Mouse (Mus musculus) hindlimb bud, embryonic 11.5 days (tissue): ENCODE measurements around the gene Lcp1.

ENCODE experiments used
- DNase-seq: peaks from one replicate; pipeline ENCODE4 v3.0.0-alpha.2; 2012; ENCODE audit warnings: low read depth, low spot score; ENCODE audit errors: extremely low spot score

Gene Lcp1

GRCm38 (mm10) chr14:75205363-75206051, 74.6 kb downstream of the Lcp1 start:
- DNase-seq = no peak

DNA sequence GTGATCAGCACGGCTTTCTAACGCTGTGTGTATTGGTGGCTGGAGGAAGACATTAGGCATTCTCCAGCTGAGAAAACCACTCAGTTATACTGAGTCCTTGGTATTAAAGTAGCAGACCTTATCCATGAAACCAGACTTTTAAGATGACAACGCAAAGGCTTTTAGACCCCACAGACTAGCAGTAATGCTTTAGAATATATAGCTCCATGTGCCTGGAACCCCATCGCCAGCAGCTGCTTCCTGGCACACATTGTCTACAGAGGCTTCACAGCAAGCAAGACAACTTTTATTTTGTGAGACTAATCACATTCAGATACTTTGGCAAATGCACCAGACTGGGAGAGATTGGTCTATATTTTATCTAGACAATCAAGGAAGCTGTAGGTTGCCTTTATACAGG, 75.4 kb downstream of the Lcp1 start:
- DNase-seq = no peak

DNA sequence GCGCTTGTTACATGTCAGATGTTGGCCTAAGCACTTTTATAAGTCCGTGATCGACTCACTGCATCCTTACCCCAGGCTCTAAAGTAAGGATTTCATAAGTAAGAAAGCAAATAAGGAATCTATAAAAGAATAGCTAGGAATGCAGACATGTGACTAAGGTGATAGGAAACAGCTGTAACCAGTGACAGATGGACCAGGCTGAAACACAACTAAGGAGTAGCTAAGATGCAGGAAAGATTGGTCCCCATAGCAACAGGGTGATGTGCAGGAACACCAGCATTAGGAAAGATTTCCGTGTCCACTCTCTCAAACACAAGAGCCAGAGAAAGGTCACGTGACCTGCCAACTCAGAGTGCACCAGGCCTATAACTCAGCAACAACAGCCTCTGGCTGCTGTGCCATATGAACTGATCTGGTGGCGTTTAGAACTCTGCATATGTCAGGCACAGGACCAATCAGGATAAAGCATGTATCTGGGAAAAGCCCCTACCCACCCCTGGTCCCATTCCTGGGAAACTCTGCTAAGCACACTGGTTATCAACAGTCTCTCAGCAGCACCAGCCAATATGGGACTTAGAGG, 77.8 kb downstream of the Lcp1 start:
- no peak for DNase-seq

DNA sequence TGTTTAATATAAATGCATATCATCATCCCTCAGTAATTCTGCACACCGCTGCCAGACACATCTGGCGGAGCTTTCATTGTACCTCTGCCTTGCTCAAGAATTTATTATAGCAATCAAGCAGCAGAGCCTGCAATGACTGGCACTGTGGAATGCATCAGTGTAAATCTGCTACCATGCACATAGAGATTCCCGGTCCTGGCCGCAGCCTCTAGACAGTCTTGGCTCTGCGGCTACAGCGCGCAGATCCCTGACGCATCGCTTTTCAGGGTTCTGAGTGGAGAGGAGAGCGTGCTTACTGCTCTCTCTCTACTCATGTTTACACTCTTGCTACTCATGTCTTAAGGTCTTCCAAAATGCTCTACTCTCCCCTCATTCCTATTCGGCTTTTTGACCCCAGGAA, 82.9 kb downstream of the Lcp1 start:
- DNase-seq = no peak

DNA sequence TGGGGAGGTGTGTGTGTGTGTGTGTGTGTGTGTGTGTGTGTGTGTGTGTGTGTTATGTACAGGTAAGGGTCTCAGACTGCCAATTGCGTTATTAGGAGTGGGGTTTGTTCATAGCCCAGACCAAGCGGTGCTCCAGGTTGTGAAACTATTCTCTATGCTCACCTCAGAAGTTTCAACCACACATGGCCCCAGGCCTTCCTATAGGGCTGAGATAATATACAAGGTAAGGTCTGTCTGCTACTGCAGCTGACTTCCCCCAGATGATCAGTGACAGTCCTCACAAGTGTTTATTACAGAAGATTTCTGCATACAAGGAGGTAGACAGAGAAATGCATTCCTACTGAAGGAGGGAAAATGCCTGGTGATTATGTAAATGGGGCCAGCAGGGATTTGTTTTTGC, 87.9 kb downstream of the Lcp1 start:
- DNase-seq = no peak

DNA sequence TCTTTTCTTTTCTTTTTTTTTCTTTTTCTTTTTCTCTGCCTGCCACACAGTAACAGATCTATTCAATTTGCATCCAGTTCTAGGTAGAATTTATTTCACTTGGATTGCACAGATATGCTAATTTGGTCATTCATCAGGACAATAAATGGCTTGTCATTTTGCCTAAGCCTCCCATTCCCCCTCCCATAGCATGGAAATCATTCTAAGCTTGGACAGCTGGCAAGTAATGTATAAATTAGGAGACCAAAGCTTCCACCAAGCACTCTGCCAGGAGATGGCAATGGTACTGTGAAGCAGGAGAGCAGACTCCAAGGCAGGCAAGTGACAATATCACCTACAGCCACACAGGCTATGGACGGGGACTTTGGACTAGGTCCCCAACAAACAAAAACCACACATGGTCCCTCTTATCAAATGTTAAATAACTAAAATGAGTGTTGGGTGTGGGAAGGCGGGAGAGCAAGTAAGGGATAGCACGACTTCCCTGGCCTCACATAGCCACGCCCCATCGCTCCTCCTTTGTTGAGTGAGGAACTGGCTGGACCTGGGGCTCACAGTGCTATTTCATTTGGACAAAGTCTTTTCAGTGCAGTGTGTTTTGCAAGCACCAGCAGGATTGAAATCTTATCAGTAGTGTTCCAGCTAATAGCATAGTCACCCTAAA, 88.5 kb downstream of the Lcp1 start:
- DNase-seq = no peak

DNA sequence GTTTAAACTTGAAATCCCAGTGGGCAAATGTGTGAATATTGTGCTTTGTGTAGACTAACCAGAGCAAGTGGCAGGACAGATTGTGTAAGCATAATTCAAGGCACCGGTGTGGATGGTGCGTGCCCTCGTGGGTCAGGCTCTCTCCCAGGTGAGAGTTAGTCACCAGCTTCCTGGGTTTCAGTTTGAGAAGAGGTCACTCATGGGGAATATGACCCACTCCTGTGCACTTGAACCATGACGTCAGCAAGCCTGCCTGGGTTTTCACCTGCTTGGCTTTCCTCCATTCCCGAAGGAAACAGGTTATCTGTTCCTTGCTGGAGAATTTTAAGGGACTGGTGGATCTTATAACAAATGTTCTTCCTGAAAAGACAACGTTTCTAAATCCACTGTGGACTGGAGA, 91.5 kb downstream of the Lcp1 start:
- no peak for DNase-seq

DNA sequence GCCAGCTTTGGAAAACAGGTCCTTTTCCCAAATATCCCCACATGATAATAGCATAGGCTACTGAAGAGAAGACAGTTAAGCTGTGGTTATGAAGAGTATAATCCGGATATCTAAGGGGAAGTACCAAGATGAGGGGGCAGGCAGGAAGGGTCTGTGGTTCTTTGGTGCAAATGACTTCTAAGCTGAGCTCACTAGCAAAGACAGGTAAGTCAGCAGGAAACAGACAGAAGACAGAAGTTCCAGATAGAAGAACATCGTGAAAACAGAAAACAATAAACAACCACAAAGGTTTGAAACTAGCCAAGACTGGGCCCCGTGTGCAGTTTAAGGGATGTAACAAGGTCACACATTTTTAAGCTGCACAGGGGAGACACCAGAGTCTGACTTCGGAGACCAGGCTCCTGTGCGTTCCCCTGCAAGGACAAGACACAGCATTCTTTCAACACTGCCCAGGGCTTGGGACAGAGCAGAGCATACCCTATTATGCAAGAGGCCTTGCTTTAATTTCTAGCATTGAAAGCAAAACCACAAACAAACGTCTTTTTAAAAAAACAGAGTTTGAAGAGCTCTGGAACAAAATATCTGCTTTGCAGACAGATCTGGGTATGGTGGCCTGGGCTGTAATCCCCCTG, 96.7 kb downstream of the Lcp1 start:
- DNase-seq = no peak

GRCm38 (mm10) chr14:75229834-75230233, 98.9 kb downstream of the Lcp1 start:
- DNase-seq = no peak

GRCm38 (mm10) chr14:75233070-75233469, 102.2 kb downstream of the Lcp1 start:
- DNase-seq = no peak

- no peak for DNase-seq
Observed at GRCm38 (mm10) chr14:75235552-75235951, 104.7 kb downstream of the Lcp1 start.

DNA sequence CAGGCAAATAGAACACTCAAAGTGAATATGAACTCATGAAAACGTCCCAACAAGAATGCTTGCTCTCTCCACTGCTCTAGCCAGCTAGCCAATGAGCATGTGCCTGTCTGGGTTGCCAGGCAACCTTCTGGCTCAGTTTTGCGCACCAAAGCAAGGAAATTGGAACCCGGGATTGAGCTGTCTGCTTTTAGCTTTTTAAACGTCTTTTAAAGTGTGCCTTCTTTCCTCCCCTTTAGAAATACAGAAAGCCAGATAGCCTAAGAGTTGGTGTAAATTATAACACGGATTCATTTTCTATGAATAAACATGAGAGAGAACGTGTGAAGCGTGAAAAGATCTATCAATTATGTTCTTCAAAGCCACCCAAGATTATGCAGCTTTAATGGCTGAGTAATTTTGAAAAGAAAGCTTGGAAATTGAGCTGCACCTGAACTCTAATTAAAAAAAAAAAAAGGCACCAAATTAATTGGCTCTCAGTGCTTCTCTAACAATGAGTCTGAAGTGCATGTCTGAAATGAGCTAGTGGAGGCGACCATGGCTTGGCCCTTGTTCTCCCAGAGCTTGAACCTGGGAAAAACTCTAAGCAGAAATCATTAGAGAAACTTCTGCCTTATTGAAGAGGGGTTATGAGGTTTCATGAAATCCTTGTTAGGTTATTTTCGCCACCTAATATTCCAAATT, 105.2 kb downstream of the Lcp1 start:
- DNase-seq = no peak

GRCm38 (mm10) chr14:75236636-75237003, 105.7 kb downstream of the Lcp1 start:
- DNase-seq = no peak

GRCm38 (mm10) chr14:75237096-75237495, 106.2 kb downstream of the Lcp1 start:
- DNase-seq = no peak

GRCm38 (mm10) chr14:75238054-75238692, 107.3 kb downstream of the Lcp1 start:
- no peak for DNase-seq

GRCm38 (mm10) chr14:75242087-75242486, 111.2 kb downstream of the Lcp1 start, which contains the start of gene Cpb2:
Gene Cpb2 (plus strand): TSS chr14:75242287.
- DNase-seq = no peak

DNA sequence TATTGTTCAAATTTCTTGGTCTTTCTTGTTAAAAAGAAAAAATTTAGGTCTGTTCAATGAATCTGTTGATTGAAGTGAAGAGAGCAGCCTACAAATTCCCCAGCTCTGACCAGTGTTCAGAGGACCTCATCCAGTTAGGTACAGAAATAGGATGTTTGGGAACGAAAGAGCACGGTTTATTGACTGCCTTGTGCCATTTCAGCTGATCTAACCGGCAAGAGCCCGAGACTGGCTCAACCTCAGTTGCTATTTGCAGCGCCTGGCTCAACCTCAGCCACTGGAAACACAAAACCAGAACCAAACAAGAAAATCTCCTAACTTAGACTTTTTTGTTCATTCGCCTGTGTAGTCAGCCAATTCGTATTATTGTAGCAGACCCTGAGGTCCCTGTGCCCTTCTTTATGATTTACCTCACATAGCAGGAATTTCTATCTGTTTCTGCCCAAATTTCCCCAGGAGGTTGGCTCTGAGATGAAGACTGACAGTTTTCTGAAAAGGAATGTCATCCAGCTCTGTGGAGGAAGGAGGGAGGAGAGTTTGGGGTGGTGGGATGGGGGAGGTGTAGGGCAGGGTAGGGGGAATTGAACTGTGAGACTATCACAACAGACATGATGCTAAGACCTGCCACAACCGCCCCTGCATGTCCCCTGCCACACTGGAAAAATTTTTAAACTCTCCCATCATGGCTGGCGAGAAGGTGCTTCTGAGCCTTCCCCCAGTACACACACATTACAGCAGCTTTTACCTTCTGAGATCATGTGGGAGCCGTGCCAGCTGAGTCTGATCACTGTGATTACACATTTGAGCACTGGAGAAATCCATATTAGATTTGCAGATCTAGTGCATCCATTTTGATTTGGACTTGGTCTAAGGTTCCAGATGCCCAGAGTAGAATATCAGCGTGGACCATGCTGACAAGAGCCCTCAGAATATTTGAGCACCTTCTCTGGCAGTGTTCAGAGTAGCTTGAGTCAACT, 115.4 kb downstream of the Lcp1 start:
- DNase-seq = no peak

- DNase-seq = no peak
Observed at GRCm38 (mm10) chr14:75250432-75250831, 119.5 kb downstream of the Lcp1 start.

GRCm38 (mm10) chr14:75256521-75256920, 125.6 kb downstream of the Lcp1 start:
- DNase-seq = no peak

- DNase-seq = no peak
Observed at GRCm38 (mm10) chr14:75269531-75269930, 138.6 kb downstream of the Lcp1 start.
